Mouse (Mus musculus) mesoderm, embryonic 11.5 days (tissue): ENCODE measurements at regions not wholly inside any gene's neighbourhood (a gene's known extent, or its start where the extent isn't known, plus 50 kb on each side); places are given as distances from the start of the nearest gene placed in this dataset.

ENCODE experiments used
- DNase-seq: peaks from one replicate; pipeline ENCODE4 v3.0.0-alpha.2; 2012; ENCODE audit warnings: low read depth, low spot score

GRCm38 (mm10) chr2:75563253-75563913, 95.7 kb upstream of the Hnrnpa3 start:
- no peak for DNase-seq

- DNase-seq, result no peak
Observed at GRCm38 (mm10) chr2:75564809-75565208, 94.3 kb upstream of the Hnrnpa3 start.

GRCm38 (mm10) chr2:75567131-75567530, 91.9 kb upstream of the Hnrnpa3 start:
- no peak for DNase-seq

- DNase-seq, result no peak
Observed at GRCm38 (mm10) chr2:75569756-75570155, 89.3 kb upstream of the Hnrnpa3 start.

- DNase-seq, result no peak
Observed at GRCm38 (mm10) chr2:75570246-75570645, 88.8 kb upstream of the Hnrnpa3 start.

- peak; percentile 83 for DNase-seq
Observed at GRCm38 (mm10) chr2:75584975-75585374, 74.1 kb upstream of the Hnrnpa3 start.

GRCm38 (mm10) chr2:75588572-75588971, 70.5 kb upstream of the Hnrnpa3 start:
- peak; percentile 91 for DNase-seq

- peak; percentile 59 for DNase-seq
Observed at GRCm38 (mm10) chr2:75589452-75589851, 69.6 kb upstream of the Hnrnpa3 start.

- DNase-seq, result peak; percentile 93
Observed at GRCm38 (mm10) chr2:75590175-75590574, 68.9 kb upstream of the Hnrnpa3 start.

GRCm38 (mm10) chr2:75600511-75600910, 58.5 kb upstream of the Hnrnpa3 start:
- no peak for DNase-seq

- peak; percentile 30 for DNase-seq
Observed at GRCm38 (mm10) chr2:75603175-75603871, 55.7 kb upstream of the Hnrnpa3 start.

- peak; percentile 61 for DNase-seq
Observed at GRCm38 (mm10) chr2:75605634-75606033, 53.4 kb upstream of the Hnrnpa3 start.

- DNase-seq, result no peak
Observed at GRCm38 (mm10) chr2:75607010-75607915, 51.8 kb upstream of the Hnrnpa3 start.

- no peak for DNase-seq
Observed at GRCm38 (mm10) chr2:75607958-75608357, 51.1 kb upstream of the Hnrnpa3 start.

- DNase-seq, result no peak
Observed at GRCm38 (mm10) chr2:75608482-75608881, 50.6 kb upstream of the Hnrnpa3 start.

- peak; percentile 22 for DNase-seq
Observed at GRCm38 (mm10) chr2:75609150-75609946, 49.7 kb upstream of the Hnrnpa3 start.
